Mouse (Mus musculus) spleen, adult 2 months (tissue): ENCODE results near the gene Ifngr2.

Source experiments
- CTCF ChIP-seq: fragments of 200-500 bp; IDR thresholded peaks from 2 replicates; pipeline ENCODE4 v1.5.1; 2011; ENCODE audit warnings: mild to moderate bottlenecking, inconsistent platforms; ENCODE audit not compliant: insufficient read depth, insufficient read length, insufficient replicate concordance; ENCODE audit errors: extremely low read depth
- POLR2A ChIP-seq: fragments of 200-500 bp; IDR thresholded peaks from 2 replicates; pipeline ENCODE4 v1.6.1; 2011; ENCODE audit warnings: low read depth, low read length, inconsistent platforms

- TF ChIP-seq POLR2A = no peak
- TF ChIP-seq CTCF = no peak
Measured at GRCm38 (mm10) chr16:91543619-91544018, 3.3 kb upstream of the Ifngr2 start.
